25 mouse cellular contexts compared by ENCODE assay signal in the genomic region with DNA sequence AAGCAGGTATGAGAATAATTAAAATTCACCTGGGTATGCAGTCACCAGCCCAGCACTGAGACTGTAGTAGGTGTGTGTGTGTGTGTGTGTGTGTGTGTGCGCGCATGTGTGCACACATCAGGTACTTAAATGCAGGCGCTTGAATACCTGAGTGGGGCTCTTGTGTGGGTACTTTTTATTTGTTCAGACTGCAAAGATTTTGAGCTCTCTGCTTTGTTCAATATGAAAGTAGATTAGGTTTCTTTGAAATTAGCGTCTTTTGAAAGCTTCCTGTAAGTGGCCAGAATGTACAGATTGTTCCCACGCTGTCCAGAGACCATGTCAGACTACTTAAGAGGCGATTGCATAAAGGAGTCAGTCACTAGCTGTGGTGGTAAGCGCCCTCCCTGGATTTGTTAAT. TPM values are rescaled to one million over a fixed set of nuclear protein-coding genes. Genes with fewer than 3 reads are reported as not detected.
DNase-seq lines count a peak whose midpoint lies in the region; ATAC-seq and TF ChIP-seq lines count a peak whose summit lies in the region.
"Had no signal": no experiment of that assay in that cellular context is flagged by ENCODE, and none has a peak within 500 bp of the region (broad histone marks: within the 10 kb centered on the region; RNA-seq: fewer than 3 reads in every experiment).

No protein-coding gene starts in this region.

- H3K27me3 ChIP-seq in lung, embryonic 14.5 days (ENCODE audit: insufficient read depth, low read length) = no peaks in the 10 kb centered on the region
- no peaks in the 10 kb centered on the region for H3K27me3 ChIP-seq in lung, postnatal 0 days (replicated peaks; ENCODE audit: insufficient read depth, low read length)
- no peaks in the 10 kb centered on the region for H3K27me3 ChIP-seq in kidney, embryonic 15.5 days
- H3K27me3 ChIP-seq: CH12.LX; embryonic facial prominence, embryonic 12.5 days; embryonic facial prominence, embryonic 15.5 days; hindbrain, embryonic 12.5 days; hindbrain, embryonic 15.5 days; Patski had no signal

- TF ChIP-seq EP300 in lung, postnatal 0 days (IDR thresholded peaks at IDR 0.05) = peak; percentile 86

- 0 out of 2 replicates have a peak, but pooled peaks cover 4% of the 10 kb centered on the region for H3K4me1 ChIP-seq in lung, embryonic 14.5 days (ENCODE audit: insufficient read depth)
- peaks cover 26% of the 10 kb centered on the region for H3K4me1 ChIP-seq in lung, adult 2 months (ENCODE audit: control insufficient read depth, insufficient read depth, low read length)
- peaks cover 13% of the 10 kb centered on the region; the same call in 1 of the 2 replicates for H3K4me1 ChIP-seq in lung, postnatal 0 days (ENCODE audit: insufficient read depth, low read depth, low read length)
- peaks cover 3% of the 10 kb centered on the region for H3K4me1 ChIP-seq in kidney, embryonic 15.5 days

- no peaks in the 10 kb centered on the region for H3K9me3 ChIP-seq in lung, embryonic 14.5 days (ENCODE audit: low read depth, low read length)
- H3K9me3 ChIP-seq in lung, postnatal 0 days (ENCODE audit: low read length) = no peaks in the 10 kb centered on the region
- H3K9me3 ChIP-seq in kidney, embryonic 15.5 days (replicated peaks) = no peaks in the 10 kb centered on the region
- H3K9me3 ChIP-seq: embryonic facial prominence, embryonic 12.5 days; embryonic facial prominence, embryonic 15.5 days; G1E; hindbrain, embryonic 12.5 days; hindbrain, embryonic 15.5 days had no signal

- no peak overlapping the region for H3K4me2 ChIP-seq in lung, embryonic 14.5 days
- H3K4me2 ChIP-seq in lung, postnatal 0 days (replicated peaks; ENCODE audit: low read depth, low read length) = no peak overlapping the region; the same call in 1 of the 2 replicates
- H3K4me2 ChIP-seq in kidney, embryonic 15.5 days = no peak overlapping the region
- H3K4me2 ChIP-seq: embryonic facial prominence, embryonic 12.5 days; embryonic facial prominence, embryonic 15.5 days; heart, embryonic 11.5 days; hindbrain, embryonic 12.5 days; hindbrain, embryonic 15.5 days had no signal

- no peak for TF ChIP-seq POLR2A in lung, adult 2 months (IDR thresholded peaks at IDR 0.05; ENCODE audit: borderline replicate concordance, extremely low read depth, low read depth, low read length)

- no peak for TF ChIP-seq CTCF in lung, embryonic 14.5 days (IDR thresholded peaks at IDR 0.05; ENCODE audit: low read depth)
- TF ChIP-seq CTCF in lung, adult 2 months (IDR thresholded peaks at IDR 0.05; ENCODE audit: insufficient read depth, low read length) = no peak
- no peak for TF ChIP-seq CTCF in lung, postnatal 0 days (IDR thresholded peaks at IDR 0.05)

- no peak overlapping the region for H3K9ac ChIP-seq in lung, embryonic 14.5 days
- H3K9ac ChIP-seq in lung, postnatal 0 days (replicated peaks; ENCODE audit: low read depth) = no peak overlapping the region
- no peak overlapping the region for H3K9ac ChIP-seq in kidney, embryonic 15.5 days
- H3K9ac ChIP-seq: embryonic facial prominence, embryonic 12.5 days; embryonic facial prominence, embryonic 15.5 days; forebrain, postnatal 0 days; hindbrain, embryonic 12.5 days; hindbrain, embryonic 15.5 days had no signal

- WGBS in lung, embryonic 14.5 days = 72% methylated on average over 7 of the region's 7 CpGs
- WGBS in lung, adult 2 months = 67% methylated on average over 7 of the region's 7 CpGs
- 66% methylated on average over 7 of the region's 7 CpGs for WGBS in lung, postnatal 0 days
- 93% methylated on average over 7 of the region's 7 CpGs for WGBS in kidney, embryonic 15.5 days

- H3K4me3 ChIP-seq in lung, embryonic 14.5 days (ENCODE audit: low read depth, low read length) = no peak overlapping the region
- H3K4me3 ChIP-seq in lung, adult 2 months (replicated peaks; ENCODE audit: extremely low read depth, low read depth, low read length) = no peak overlapping the region
- H3K4me3 ChIP-seq in lung, postnatal 0 days (ENCODE audit: low read depth, low read length) = no peak overlapping the region
- no peak overlapping the region for H3K4me3 ChIP-seq in kidney, embryonic 15.5 days (replicated peaks)
- H3K4me3 ChIP-seq: embryonic facial prominence, embryonic 12.5 days; embryonic facial prominence, embryonic 15.5 days; heart, adult 2 months; hindbrain, embryonic 12.5 days; hindbrain, embryonic 15.5 days had no signal

- DNase-seq in lung, embryonic 14.5 days = peak; percentile 36
- DNase-seq in lung, adult 2 months = no peak
- DNase-seq in lung, postnatal 0 days (ENCODE audit: low spot score) = peak; percentile 85
- DNase-seq in lung, postnatal 25 days (ENCODE audit: low spot score) = peak; percentile 61
- no peak for DNase-seq in ovary, postnatal 10 days (ENCODE audit: low spot score)
- DNase-seq in gastrocnemius, adult 18-20 months (ENCODE audit: low spot score) = no peak
- DNase-seq: adrenal gland, postnatal 10 days; adrenal gland, postnatal 36 days; B cell, adult 2 months; cerebellum, adult 2 months; cerebellum, adult 9-11 months; cerebellum, postnatal 25 days; forebrain, postnatal 0 days; gastrocnemius, postnatal 25 days; heart, adult 2 months had no signal

- H3K27ac ChIP-seq in lung, embryonic 14.5 days (ENCODE audit: low read depth) = no peak overlapping the region
- peak overlapping the region; percentile 73 for H3K27ac ChIP-seq in lung, postnatal 0 days (ENCODE audit: low read length)
- H3K27ac ChIP-seq in kidney, embryonic 15.5 days = no peak overlapping the region
- H3K27ac ChIP-seq: embryonic facial prominence, embryonic 12.5 days; heart, adult 2 months; hindbrain, embryonic 12.5 days; hindbrain, embryonic 15.5 days had no signal

- H3K36me3 ChIP-seq in lung, embryonic 14.5 days (ENCODE audit: insufficient read depth) = peaks cover 68% of the 10 kb centered on the region
- H3K36me3 ChIP-seq in lung, postnatal 0 days (ENCODE audit: insufficient read depth, low read length) = peaks cover 11% of the 10 kb centered on the region; the same call in 1 of the 2 replicates
- H3K36me3 ChIP-seq in kidney, embryonic 15.5 days = peaks cover 80% of the 10 kb centered on the region

- ATAC-seq in lung, embryonic 14.5 days (ENCODE audit: insufficient read depth) = peak; percentile 71
- peak; percentile 83 for ATAC-seq in lung, postnatal 0 days
- ATAC-seq in kidney, embryonic 15.5 days (replicated peaks; ENCODE audit: low FRiP score) = no peak
- ATAC-seq: forebrain, embryonic 14.5 days; forebrain, postnatal 0 days; Patski had no signal

RNA-seq across cellular contexts. Expression of gene Rnf145, which starts 18.6 kb away (rescaled TPM):
- 85.7 and 89.5 TPM in 2 replicates for polyA plus RNA-seq in lung, embryonic 14.5 days (2014; fragmentation: Nextera tagmentation; extraction: Ambion mirVana)
- polyA plus RNA-seq in lung, adult 2 months (2012; rRNA removed) = 104 and 266 TPM in 2 replicates
- polyA plus RNA-seq in lung, postnatal 0 days (2015; fragmentation: Nextera tagmentation; extraction: Ambion mirVana) = 71.9 and 79.9 TPM in 2 replicates
- polyA plus RNA-seq in kidney, embryonic 15.5 days (2015; fragmentation: Nextera tagmentation; extraction: Ambion mirVana) = 65.2 and 65.3 TPM in 2 replicates
- 1 to 10 TPM; 6.5 to 7.4 TPM for total RNA-seq in gastrocnemius, adult 18-20 months (2021)

Comparison
In these comparisons a context has a peak if more than half of its experiments do, and no peak if none do; other contexts are left out.
1. DNase-seq: peak in lung, embryonic 14.5 days (single experiment), lung, postnatal 0 days (single experiment) and lung, postnatal 25 days (single experiment); none in lung, adult 2 months (single experiment), ovary, postnatal 10 days (single experiment) and gastrocnemius, adult 18-20 months (single experiment).